Mouse (Mus musculus) lung, postnatal 0 days (tissue): ENCODE data around the gene Gm20388. TPM values are rescaled to one million over a fixed set of nuclear protein-coding genes. Genes with fewer than 3 reads are reported as not detected.

Experiments used
- ATAC-seq: fragments of 200-750 bp; cut with Nextera tagmentation; 2 replicates; pipeline ENCODE4 v1.8.0; 2017; ENCODE audit warnings: moderate library complexity
- DNase-seq: peaks from one replicate; pipeline ENCODE4 v3.0.0-alpha.2; 2016; ENCODE audit warnings: low spot score
- H3K27ac ChIP-seq: fragments of 300-500 bp; sonication (generic); 2 replicates; pipeline ENCODE4 v1.5.1; 2014; ENCODE audit warnings: antibody characterized with exemption, mild to moderate bottlenecking, low read length, mixed read lengths
- H3K27me3 ChIP-seq: fragments of 300-500 bp; sonication (generic); replicated peaks from 2 replicates; pipeline ENCODE4 v1.6.1; 2014; ENCODE audit warnings: low read length, mixed read lengths; ENCODE audit not compliant: insufficient read depth
- H3K36me3 ChIP-seq: fragments of 300-500 bp; sonication (generic); 2 replicates; pipeline ENCODE4 v1.6.1; 2014; ENCODE audit warnings: low read length, mixed read lengths; ENCODE audit not compliant: insufficient read depth
- H3K4me1 ChIP-seq: fragments of 300-500 bp; sonication (generic); 2 replicates; pipeline ENCODE4 v1.6.1; 2014; ENCODE audit warnings: antibody characterized with exemption, low read depth, low read length, mixed read lengths; ENCODE audit not compliant: insufficient read depth
- H3K4me2 ChIP-seq: fragments of 300-500 bp; sonication (generic); replicated peaks from 2 replicates; pipeline ENCODE4 v1.6.1; 2014; ENCODE audit warnings: low read depth, mild to moderate bottlenecking, low read length, moderate library complexity, mixed read lengths
- H3K4me3 ChIP-seq: fragments of 300-500 bp; sonication (generic); 2 replicates; pipeline ENCODE4 v1.5.1; 2014; ENCODE audit warnings: low read depth, low read length
- H3K9ac ChIP-seq: fragments of 300-500 bp; sonication (generic); replicated peaks from 2 replicates; pipeline ENCODE4 v1.6.1; 2014; ENCODE audit warnings: low read depth, mild to moderate bottlenecking
- H3K9me3 ChIP-seq: fragments of 300-500 bp; sonication (generic); 2 replicates; pipeline ENCODE4 v1.6.1; 2016; ENCODE audit warnings: low read length, mixed read lengths
- CTCF ChIP-seq: IDR thresholded peaks from 2 replicates; pipeline ENCODE4 v1.5.1; 2016; ENCODE audit warnings: antibody characterized with exemption, mild to moderate bottlenecking
- EP300 ChIP-seq: IDR thresholded peaks from 2 replicates; pipeline ENCODE4 v1.6.1; 2016; ENCODE audit warnings: antibody characterized with exemption, mild to moderate bottlenecking, control low read depth
- WGBS: fragments of 180-500 bp; shearing (Covaris S2); extraction: QIAGEN DNeasy Blood & Tissue Kit; methylation state at CpG from one replicate; pipeline ENCODE4 v1.1.7; 2014; 5-methylcytosine and 5-hydroxymethylcytosine counted together
- polyA plus RNA-seq: library from polyadenylated mRNA; unstranded; fragments of >200 nt; fragmentation: Nextera tagmentation; extraction: Ambion mirVana; gene quantifications from 2 replicates; pipeline ENCODE4 v1.2.1, GENCODE M21; 2015

The Gm20388 gene
- polyA plus RNA-seq, 1 experiment from 2014 or later: not detected

GRCm38 (mm10) chr8:124052110-124052509, 4141.5 kb downstream of the Gm20388 start:
- H3K27ac ChIP-seq: no peak overlapping the region
- no peak for TF ChIP-seq EP300
- peak; percentile 99 for TF ChIP-seq CTCF
- peak; percentile 50 for ATAC-seq
- WGBS: 15% methylated on average over 3 of the region's 3 CpGs
- peak; percentile 68 for DNase-seq
- no peaks in the 10 kb centered on the region for H3K27me3 ChIP-seq
- H3K4me1 ChIP-seq: no peaks in the 10 kb centered on the region
- H3K4me3 ChIP-seq: no peak overlapping the region
- H3K9ac ChIP-seq: no peak overlapping the region
- H3K4me2 ChIP-seq: no peak overlapping the region
- no peaks in the 10 kb centered on the region for H3K36me3 ChIP-seq
- H3K9me3 ChIP-seq: no peaks in the 10 kb centered on the region

GRCm38 (mm10) chr8:124052568-124052967, 4141.9 kb downstream of the Gm20388 start:
- H3K36me3 ChIP-seq: no peaks in the 10 kb centered on the region
- no peak for DNase-seq
- ATAC-seq: no peak
- H3K27me3 ChIP-seq: no peaks in the 10 kb centered on the region
- no peak overlapping the region for H3K4me2 ChIP-seq
- no peaks in the 10 kb centered on the region for H3K9me3 ChIP-seq
- 50% methylated on average over 4 of the region's 4 CpGs for WGBS
- TF ChIP-seq CTCF (no peak), EP300 (no peak)
- no peak overlapping the region for H3K4me3 ChIP-seq
- no peaks in the 10 kb centered on the region for H3K4me1 ChIP-seq
- H3K9ac ChIP-seq: no peak overlapping the region
- no peak overlapping the region for H3K27ac ChIP-seq

- DNase-seq (no peak), ATAC-seq (no peak)
- H3K27me3 ChIP-seq: no peaks in the 10 kb centered on the region
- H3K27ac ChIP-seq: no peak overlapping the region
- 62% methylated on average over 11 of the region's 11 CpGs for WGBS
- H3K4me1 ChIP-seq: no peaks in the 10 kb centered on the region
- no peaks in the 10 kb centered on the region for H3K36me3 ChIP-seq
- H3K4me2 ChIP-seq: no peak overlapping the region
- TF ChIP-seq CTCF (no peak), EP300 (no peak)
- H3K9ac ChIP-seq: no peak overlapping the region
- no peaks in the 10 kb centered on the region for H3K9me3 ChIP-seq
- H3K4me3 ChIP-seq: no peak overlapping the region
These were observed 4146.4 kb downstream of the Gm20388 start for GRCm38 (mm10) chr8:124056832-124057655.

GRCm38 (mm10) chr8:124066325-124067058, 4155.9 kb downstream of the Gm20388 start:
- ATAC-seq (peak; percentile 80), DNase-seq (peak; percentile 63)
- H3K9me3 ChIP-seq: no peaks in the 10 kb centered on the region
- no peak overlapping the region for H3K4me3 ChIP-seq
- no peak overlapping the region for H3K4me2 ChIP-seq
- WGBS: 37% methylated on average over 4 of the region's 4 CpGs
- H3K9ac ChIP-seq: no peak overlapping the region
- H3K36me3 ChIP-seq: no peaks in the 10 kb centered on the region
- H3K27me3 ChIP-seq: no peaks in the 10 kb centered on the region
- H3K4me1 ChIP-seq: no peaks in the 10 kb centered on the region
- peak; percentile 37; the same call in 1 of the 2 replicates for TF ChIP-seq CTCF
- TF ChIP-seq EP300: no peak
- no peak overlapping the region for H3K27ac ChIP-seq

- H3K9ac ChIP-seq: no peak overlapping the region
- no peaks in the 10 kb centered on the region for H3K36me3 ChIP-seq
- 67% methylated on average over 4 of the region's 4 CpGs for WGBS
- H3K4me3 ChIP-seq: no peak overlapping the region
- no peaks in the 10 kb centered on the region for H3K27me3 ChIP-seq
- TF ChIP-seq EP300: no peak
- TF ChIP-seq CTCF: no peak
- no peak overlapping the region for H3K4me2 ChIP-seq
- H3K4me1 ChIP-seq: no peaks in the 10 kb centered on the region
- no peak overlapping the region for H3K27ac ChIP-seq
- no peak for ATAC-seq
- no peaks in the 10 kb centered on the region for H3K9me3 ChIP-seq
- no peak for DNase-seq
These were observed 4156.6 kb downstream of the Gm20388 start for GRCm38 (mm10) chr8:124067059-124067750.
